Mouse (Mus musculus): Measurements from ENCODE around the gene Radil. TPM values are rescaled to one million over a fixed set of nuclear protein-coding genes. Genes with fewer than 3 reads are reported as not detected.

Gene Radil
- polyA plus RNA-seq, 1 experiment = 20.1 TPM

DNA sequence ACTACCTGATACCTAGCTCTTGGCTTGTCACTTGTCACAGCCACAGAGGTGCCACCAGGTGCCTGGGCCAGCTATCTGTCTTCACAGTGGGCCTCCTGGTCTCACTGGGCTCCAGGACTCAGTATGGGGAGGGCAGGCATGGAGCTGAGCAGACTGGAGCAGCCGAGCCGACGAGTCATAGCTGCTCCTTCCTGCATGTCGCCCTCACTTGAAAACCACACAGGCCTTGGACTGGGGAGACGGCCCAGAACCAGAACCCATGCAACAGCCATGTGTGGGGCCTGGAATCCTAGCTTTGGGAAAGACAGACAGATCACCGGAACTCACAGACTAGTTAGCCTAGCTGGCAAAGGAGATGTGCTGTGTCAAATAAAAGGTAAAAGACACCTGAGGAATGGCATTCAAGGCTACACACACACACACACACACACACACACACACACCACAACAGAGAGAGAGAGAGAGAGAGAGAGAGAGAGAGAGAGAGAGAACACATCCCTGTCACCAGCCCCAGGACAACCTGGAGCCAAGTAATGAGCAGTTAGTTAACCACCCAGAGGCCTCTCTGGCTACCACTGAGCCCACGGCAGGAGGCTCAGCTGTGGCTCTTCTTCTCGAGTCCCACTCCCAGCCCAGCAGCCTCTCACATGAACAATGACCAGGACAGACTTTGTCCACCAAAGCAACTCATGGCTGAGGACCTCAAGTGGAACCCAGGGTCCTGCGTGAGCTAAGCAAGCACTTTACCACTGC, 60.8 kb downstream of the Radil start:
- DNase-seq (ENCODE audit: extremely low spot score in 1 of 2, low spot score in 1 of 2) = no peak

DNA sequence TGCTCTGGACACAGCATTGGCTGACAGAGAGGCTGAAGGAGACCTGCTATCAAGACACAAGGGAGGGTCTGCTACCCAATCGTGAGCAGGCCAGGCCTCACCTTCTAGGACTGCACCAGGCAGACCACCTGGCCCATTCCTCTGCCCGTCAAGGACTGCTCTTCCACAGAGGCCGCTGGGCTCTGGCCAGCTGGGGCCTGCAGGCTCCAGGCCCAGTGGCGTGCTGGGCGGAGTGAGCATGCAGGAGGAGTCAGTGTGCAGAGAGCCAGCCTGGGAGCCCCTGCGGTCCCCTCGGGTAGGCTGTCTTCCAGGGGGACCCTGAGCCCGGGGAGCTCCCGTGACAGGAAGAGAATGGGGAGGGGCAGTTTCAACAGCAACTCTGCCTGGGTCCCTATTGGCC, 64.2 kb downstream of the Radil start:
- no peak for DNase-seq (ENCODE audit: extremely low spot score in 1 of 2, low spot score in 1 of 2)

DNA sequence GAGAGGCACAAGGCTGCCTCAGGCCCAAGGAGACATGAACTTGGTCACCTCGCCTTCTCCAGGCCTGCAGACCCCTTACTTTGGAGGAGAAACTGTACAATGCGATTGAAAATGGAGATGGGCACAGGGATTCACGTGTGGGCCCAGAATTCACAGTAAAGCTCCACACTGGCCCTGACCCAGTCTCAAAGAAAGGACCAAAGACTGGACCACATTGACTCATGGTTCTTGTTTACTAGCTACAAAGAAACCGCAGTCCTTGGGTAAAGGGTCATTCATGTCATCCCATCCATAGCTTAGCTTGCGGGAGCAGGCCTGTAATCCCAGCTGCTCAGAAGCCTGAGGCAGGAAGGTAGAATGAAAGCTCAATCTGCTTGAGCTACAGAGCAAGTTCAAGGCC, 67.3 kb downstream of the Radil start:
- no peak for DNase-seq (ENCODE audit: extremely low spot score in 1 of 2, low spot score in 1 of 2)

DNA sequence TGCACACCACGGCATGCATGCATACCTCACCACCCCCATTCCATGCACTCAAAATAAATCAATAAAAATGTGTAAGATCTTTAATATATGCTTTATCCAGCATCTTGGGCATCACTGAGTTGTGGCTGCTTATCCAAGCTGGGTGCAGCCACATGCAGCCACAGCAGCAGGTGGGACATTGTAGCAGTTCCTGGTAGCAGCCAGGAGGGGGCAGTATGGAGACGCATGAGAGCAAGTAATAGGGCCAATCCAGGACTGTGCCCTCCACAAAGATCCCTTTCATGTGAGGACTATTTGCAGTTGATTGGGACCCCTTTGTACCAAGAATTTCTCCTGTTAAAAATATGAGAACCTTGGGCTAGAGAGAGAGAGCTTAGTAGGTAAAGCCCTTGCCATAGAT, 68.4 kb downstream of the Radil start:
- DNase-seq (ENCODE audit: extremely low spot score in 1 of 2, low spot score in 1 of 2) = no peak

DNA sequence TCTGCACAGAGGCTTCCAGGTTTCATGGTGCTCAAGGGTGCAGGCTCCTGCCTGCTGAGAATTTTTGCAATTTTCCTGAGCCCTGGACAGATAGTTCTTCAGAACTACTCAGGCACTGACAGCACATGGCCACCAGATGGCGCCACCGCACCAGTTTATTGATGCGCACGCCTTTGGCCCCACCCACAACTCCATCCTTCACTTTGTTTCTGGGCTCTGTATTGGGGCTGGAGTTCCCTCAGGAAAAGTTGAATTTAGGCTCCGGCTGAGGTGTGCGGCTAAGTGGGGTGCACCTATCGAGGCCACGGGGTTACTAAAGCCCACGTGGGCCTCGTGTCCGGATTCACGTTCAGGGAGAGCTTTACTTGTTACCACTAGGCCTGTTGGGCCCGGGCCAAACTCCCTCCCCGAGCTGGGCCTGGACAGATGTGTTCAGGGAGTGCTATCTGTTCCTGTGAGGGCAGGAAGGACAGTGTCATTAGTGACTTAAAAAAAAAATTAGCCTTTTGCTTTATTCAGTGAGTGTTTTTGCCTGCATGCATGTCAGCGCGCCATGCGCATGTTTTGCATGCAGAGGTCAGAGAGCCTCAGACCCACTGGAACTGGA, 72.0 kb downstream of the Radil start:
- peak; percentile 55 to 90 for DNase-seq (ENCODE audit: extremely low spot score in 1 of 2, low spot score in 1 of 2)

DNA sequence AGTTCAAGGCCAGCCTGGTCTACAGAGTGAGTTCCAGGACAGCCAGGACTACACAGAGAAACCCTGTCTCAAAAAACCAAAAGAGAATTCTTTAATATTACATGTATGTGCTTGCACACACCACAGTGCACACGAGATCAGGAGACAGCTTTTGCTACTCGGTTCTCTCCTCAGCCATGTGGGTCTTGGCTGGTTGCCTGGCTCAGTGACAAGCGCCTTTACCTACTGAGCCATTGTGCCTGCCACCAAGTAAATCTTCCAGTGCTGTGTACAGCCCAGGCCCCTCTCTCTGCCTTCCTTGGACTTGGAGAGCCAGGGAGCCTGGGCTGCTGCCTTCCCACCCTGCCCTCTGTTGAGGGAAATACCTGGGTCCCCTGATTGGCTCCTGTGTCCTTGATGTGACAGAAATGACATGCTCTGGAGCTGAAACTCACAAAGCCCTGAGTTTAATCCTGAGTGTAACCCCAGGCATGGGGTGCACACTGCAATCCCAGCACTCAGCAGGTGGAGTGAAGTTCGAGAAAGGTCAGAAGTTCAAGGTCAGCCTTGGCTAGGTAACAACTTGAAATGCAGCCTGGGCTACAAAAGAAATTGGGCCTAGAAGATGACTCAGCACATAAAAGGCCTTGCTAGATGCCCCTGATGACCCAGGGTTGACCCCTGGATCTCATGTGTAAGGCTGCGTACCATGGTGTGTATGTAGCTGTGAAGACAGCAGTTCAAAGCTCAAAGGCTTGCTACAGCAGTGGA, 72.9 kb downstream of the Radil start:
- DNase-seq (ENCODE audit: extremely low spot score in 1 of 2, low spot score in 1 of 2) = no peak

DNA sequence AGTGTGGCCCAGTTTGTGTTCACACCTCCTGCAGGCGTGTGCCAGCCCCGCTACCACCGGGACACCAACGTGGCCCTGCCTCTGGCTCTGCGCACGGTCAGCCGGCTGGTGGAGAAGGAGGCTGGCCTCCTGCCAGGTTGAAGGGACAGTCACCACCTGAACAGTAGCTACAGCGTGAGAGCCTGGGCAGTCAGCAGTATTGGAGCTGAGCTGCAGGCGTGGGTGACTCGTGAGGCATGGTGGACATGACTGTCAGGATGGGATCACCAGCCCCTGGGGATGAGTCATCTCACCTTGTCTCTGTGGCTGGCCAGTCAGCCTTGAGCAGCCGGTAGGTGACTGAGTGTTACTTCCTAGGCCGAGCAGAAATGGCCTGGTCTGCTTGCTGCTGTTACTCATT, 73.6 kb downstream of the Radil start:
- DNase-seq (ENCODE audit: extremely low spot score in 1 of 2, low spot score in 1 of 2) = peak in 1 of 2 experiments; percentile 34

DNA sequence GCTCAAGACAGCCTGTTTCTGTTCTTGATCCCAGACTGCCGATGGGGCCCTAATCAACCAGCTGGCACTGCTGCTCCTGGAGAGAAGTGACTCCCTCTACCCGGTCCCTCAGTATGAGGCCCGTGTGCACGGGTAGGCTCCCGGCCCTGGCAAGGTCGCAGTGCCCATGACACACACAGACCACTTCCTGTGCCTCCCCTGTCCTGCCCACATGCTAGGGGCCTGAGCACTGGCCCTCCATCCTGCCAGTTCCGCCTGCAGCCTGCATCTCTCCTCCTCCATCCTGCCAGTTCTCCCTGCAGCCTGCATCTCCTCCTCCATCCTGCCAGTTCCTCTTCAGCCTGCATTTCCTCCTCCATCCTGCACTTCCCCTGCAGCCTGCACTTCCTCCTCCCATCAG, 75.2 kb downstream of the Radil start:
- DNase-seq (ENCODE audit: extremely low spot score in 1 of 2, low spot score in 1 of 2) = no peak

DNA sequence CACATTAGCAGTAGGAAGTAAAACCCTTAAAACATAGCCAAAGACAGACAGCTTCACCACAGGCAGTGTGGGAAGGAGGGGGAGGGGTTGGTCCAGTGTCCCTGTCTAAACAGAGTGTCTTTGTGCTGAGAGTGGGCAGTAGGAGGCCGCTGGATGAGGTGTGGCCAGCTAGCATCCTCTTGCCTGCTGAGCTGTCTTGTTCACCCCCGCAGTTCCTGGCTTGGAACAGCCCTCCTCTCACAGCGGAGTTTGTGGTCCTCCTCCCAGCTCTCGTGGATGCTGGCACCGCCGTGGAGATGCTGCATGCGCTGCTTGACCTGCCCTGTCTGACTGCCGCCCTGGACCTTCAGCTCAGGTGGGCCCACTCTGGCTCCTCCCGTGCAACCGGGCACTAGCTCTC, 77.2 kb downstream of the Radil start:
- DNase-seq (ENCODE audit: extremely low spot score in 1 of 2, low spot score in 1 of 2) = peak; percentile 60 to 73

DNA sequence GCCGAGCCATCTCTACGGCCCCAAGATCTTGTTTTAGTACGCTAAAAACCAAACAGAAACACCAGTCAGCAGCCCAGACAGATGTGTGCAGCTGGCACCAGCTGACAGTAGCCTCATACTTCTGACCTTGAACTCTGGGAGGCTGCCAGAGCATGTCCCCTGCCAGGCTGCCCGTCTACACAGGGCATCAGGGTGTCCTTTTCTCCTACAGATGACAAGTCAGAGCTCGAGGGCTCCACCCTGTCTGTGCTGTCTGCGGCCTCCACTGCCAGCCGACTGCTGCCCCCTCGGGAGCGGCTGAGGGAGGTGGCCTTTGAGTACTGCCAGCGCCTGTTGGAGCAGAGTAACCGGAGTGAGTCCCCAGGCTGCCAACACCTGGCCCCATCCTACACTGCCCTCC, 81.1 kb downstream of the Radil start:
- no peak for DNase-seq (ENCODE audit: extremely low spot score in 1 of 2, low spot score in 1 of 2)

DNA sequence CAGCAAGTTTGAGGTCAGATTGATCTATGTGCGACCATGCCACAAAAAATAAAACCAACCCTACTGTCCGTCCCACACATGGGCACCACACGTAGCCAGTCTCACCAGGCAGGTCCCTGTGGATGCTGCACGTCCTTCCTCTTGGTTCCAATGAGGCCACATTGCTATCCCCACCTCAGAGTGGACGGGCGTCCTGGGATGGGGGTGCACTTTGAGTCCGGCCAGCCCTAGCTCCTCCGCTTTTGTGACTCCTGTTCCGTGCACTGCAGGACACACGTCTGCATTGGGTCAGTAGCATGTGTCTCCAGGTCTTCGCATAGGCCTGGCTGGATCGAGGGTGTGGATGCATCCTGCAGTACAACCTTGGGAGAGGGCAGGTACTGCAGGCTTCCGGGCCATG, 82.5 kb downstream of the Radil start:
- no peak for DNase-seq (ENCODE audit: extremely low spot score in 1 of 2, low spot score in 1 of 2)

DNA sequence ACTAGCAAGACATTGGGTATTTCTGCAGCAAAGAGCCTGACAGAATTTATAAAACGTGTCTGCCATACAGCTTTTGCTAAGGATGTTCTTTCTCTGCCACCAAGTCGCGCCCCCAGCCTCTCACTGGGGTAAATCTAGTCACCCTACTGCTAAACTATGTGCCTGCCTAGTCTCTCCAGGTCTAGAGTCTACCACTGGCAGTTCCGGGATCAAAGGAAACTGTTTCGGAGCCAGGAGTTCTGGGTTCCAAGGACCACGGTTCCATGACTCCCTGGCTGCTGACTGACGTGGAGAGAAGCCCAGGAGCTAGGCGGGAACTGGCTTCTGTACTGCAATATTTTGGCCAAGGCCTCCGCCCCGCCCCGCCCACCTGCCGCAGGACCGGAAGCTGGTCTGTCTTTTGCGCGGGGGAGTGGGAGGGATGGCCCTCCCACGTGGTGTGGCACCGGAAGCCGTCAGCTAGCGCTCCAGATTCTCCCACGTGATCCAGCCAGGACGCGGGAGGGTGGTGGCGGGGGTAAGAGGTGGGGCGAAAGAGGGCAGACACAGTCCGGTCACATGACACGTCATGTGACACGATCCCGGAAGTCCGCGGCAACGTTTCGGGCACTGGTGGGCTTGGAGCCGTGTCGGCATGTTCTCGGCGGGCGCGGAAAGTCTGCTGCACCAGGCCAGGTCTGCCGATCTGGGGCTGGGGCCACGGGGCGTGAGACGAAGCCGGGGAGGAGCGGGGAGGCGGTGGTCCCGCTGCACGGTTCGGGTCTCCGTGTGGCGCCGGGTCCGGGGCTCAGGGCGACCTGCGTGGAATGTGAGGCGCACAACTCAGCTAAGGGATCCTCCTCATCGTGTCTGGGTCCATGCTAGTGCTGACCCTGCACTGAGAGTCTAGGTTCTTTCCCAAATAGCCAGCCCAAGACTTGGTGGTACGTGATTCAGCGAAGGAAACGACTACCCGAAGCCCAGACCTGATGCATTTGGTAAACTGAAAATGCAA, 87.1 kb downstream of the Radil start, which contains the start of gene Ap5z1:
TSS of gene Ap5z1 (plus strand) at position 484 of the 994 bp plus-strand sequence.
- DNase-seq (ENCODE audit: extremely low spot score in 1 of 2, low spot score in 1 of 2) = peak; percentile 88 to 91

DNA sequence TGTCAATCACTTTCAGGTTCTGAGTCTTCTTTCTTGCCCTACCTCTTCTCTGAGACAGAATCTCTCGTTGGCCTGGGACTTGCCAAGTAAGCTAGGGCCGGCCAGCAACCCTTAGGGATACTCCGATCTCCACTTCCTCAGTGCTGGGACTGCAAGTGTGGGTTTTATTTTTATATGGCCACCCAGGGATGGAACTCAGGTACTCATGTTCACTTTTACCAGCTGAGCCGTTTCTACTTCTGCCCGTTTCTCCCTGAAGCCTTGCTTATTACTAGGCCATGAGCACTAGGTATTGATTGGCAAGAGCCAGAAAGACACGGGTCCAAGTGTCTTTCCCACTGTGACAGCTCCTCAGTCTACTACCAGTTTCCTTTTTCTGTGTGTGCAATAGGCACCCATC, 87.9 kb downstream of the Radil start:
- DNase-seq (ENCODE audit: extremely low spot score in 1 of 2, low spot score in 1 of 2) = no peak

DNA sequence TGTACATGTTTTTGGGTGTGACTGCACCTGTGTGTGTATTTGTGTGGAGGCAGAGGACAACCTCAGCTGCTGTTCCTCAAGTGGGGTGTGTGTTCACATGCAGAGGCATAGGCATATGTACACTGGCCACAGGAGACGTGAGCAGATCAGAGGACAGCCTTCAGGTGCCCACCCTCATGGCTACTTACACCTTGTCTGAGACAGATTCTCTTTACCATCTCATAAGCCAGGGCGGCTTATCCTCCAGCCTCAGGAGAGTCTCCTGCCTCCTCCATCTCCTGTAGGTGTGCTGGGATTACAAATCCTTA, 88.3 kb downstream of the Radil start:
- DNase-seq (ENCODE audit: extremely low spot score in 1 of 2, low spot score in 1 of 2) = no peak

DNA sequence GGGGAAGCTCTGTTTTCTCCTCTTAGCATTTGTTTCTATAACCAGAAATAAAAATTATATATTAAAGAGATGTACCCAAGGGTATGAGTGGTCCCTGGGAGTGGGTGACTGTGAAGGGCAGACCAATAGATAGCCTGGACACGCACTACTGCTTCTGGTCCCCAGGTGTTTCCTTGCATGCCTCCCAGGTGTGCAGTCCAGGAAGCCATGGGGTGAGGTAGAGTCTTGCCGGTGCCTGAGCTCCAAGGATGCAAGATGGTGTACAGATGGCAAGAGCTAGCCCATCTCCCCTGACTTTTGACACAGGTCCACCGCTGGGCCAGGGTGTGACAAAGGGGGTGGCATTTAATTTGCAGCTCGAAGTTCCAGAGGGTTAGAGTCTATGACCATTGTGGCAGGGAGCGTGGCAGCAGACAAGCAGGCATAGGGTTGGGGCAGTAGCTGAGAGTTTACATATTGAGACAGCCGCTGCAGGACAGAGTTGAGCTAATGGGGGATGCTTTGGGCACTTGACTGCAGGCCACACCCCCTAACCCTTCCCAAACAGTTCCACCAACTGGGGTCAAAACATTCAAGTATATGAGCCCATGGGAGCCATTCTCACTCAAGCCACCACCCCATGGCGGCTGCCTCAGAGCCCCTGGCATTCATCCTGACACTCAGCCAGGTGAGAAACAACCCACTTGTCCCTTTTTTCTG, 88.8 kb downstream of the Radil start:
- DNase-seq (ENCODE audit: extremely low spot score in 1 of 2, low spot score in 1 of 2) = no peak

DNA sequence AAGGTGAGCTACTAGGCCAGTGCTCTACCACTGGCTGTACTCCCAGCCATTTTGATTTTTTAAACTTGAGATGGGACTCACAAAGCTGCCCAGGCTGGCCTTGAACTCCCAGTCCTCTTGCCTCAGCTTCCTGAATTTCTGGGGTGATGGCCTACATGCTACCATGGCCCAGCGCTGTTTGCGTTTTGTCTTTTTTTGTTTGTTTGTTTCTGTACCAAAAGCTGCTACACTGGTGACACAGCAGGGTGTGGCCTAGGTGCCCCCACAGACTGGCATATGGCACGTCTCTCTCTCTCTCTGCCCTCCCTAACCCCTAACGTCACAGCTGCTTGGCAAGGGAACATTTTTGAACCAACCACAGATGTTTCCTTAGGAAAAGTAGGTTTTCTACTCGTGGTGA, 91.1 kb downstream of the Radil start:
- DNase-seq (ENCODE audit: extremely low spot score in 1 of 2, low spot score in 1 of 2) = no peak

DNA sequence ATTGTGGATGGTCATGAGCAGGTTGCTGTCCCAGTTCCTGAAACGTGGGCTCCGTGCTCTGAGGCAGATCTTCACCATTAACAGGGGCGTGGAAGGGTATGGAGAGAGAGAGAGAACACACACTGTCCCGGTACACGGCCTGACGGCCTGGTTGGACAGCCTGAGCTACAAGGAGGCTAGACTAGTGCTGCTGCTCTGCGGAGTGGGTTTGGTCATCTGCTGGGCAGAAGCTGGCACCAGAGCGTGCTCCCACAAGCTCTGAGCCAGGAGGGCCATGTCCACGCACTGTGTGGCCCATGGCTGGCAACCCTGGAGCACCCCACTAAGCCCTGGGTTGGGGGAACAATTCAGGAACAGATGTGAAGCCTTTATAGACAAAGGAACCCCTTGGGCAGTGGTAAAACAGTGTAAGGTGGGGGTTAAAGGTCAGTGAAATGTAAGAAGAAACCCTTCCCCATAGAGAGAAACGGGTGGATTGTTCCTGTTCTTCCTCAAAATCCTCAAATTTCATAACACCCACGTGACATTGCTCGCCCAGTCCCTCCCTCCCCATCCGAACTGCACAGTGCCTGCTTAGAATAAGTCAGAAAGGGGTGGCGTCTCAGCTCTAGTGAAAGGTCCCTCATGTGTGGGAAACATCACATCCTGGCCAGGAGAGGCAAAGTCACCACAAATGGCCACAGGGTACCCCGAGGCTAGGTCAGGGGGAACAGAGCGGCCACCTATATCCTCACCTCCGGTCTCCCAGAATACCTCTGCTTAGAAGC, 91.9 kb downstream of the Radil start:
- peak in 1 of 2 experiments; percentile 63 for DNase-seq (ENCODE audit: extremely low spot score in 1 of 2, low spot score in 1 of 2)

DNA sequence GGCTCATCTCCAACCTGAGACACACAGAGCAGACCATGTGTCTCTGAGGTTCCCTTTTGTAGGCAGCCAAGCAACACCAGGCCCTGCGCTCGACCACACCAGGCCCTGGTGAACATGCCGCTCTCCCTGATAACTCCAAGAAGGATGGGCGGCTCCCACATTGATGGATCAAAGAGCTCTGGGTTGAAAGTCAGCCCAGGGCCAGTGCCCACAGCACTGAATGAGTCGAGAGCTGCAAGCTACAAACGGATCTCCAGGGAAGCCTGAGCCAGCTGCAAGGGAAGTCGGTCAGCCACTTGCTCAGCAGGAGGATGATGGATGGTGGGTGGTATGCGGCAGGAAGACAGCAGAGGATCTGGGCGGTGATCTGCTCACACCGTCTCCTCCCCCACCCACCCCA, 93.6 kb downstream of the Radil start:
- peak in 1 of 2 experiments; percentile 54 for DNase-seq (ENCODE audit: extremely low spot score in 1 of 2, low spot score in 1 of 2)

DNA sequence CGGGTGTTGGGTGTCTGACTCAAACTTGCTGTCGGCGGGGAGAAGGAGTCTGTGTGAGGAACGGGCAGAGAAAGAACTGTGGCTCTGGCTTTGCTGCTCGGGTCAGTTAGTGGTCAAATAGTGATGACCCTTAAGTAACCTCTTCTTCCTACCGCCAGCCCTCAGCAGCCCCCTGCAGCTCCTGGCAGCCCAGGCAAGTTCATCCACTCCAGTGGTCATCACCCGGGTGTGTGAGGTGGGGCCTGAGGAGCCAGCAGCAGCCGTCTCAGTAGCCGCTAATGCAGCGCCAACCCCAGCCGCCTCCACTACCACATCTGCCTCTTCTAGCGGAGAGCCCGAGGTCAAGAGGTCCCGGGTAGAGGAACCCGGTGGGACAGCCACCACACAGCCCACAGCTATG, 94.6 kb downstream of the Radil start:
- no peak for DNase-seq (ENCODE audit: extremely low spot score in 1 of 2, low spot score in 1 of 2)

Measured in frontal cortex, adult 2 months (tissue).